Mouse (Mus musculus) kidney, postnatal 0 days (tissue): ENCODE measurements around the gene Atxn7l3. TPM values are rescaled to one million over a fixed set of nuclear protein-coding genes. Genes with fewer than 3 reads are reported as not detected.

Experiments
- ATAC-seq: fragments of 200-750 bp; cut with Nextera tagmentation; replicated peaks from 2 replicates; pipeline ENCODE4 v1.8.0; 2017; ENCODE audit warnings: low read depth, moderate number of reproducible peaks, moderate TSS enrichment, moderate library complexity; ENCODE audit not compliant: low FRiP score
- DNase-seq: peaks from one replicate; pipeline ENCODE4 v3.0.0-alpha.2; 2016; ENCODE audit warnings: low spot score
- H3K27ac ChIP-seq: fragments of 300-500 bp; sonication (generic); 2 replicates; pipeline ENCODE4 v1.5.1; 2014; ENCODE audit warnings: mild to moderate bottlenecking
- H3K27me3 ChIP-seq: fragments of 300-500 bp; sonication (generic); 2 replicates; pipeline ENCODE4 v1.6.1; 2014; ENCODE audit warnings: low read length, mixed read lengths; ENCODE audit not compliant: insufficient read depth
- H3K36me3 ChIP-seq: fragments of 300-500 bp; sonication (generic); 2 replicates; pipeline ENCODE4 v1.6.1; 2014; ENCODE audit warnings: low read length, mixed read lengths; ENCODE audit not compliant: insufficient read depth
- H3K4me1 ChIP-seq: fragments of 300-500 bp; sonication (generic); replicated peaks from 2 replicates; pipeline ENCODE4 v1.6.1; 2014; ENCODE audit warnings: antibody characterized with exemption, low read length, mixed read lengths; ENCODE audit not compliant: insufficient read depth
- H3K4me2 ChIP-seq: fragments of 300-500 bp; sonication (generic); 2 replicates; pipeline ENCODE4 v1.6.1; 2014; ENCODE audit warnings: mild to moderate bottlenecking, low read length, moderate library complexity, mixed read lengths
- H3K4me3 ChIP-seq: fragments of 300-500 bp; sonication (generic); replicated peaks from 2 replicates; pipeline ENCODE4 v1.5.1; 2014; ENCODE audit warnings: low read depth, low read length
- H3K9ac ChIP-seq: fragments of 300-500 bp; sonication (generic); 2 replicates; pipeline ENCODE4 v1.6.1; 2014; ENCODE audit warnings: low read depth, low read length
- H3K9me3 ChIP-seq: fragments of 300-500 bp; sonication (generic); replicated peaks from 2 replicates; pipeline ENCODE4 v1.6.1; 2016; ENCODE audit warnings: low read length, inconsistent platforms, mixed read lengths
- CTCF ChIP-seq: IDR thresholded peaks from 2 replicates; pipeline ENCODE4 v1.5.1; 2016; ENCODE audit warnings: antibody characterized with exemption, low read depth, mild to moderate bottlenecking, moderate library complexity
- WGBS: fragments of 180-500 bp; shearing (Covaris S2); extraction: QIAGEN DNeasy Blood & Tissue Kit; methylation state at CpG from one replicate; pipeline ENCODE4 v1.1.7; 2014; 5-methylcytosine and 5-hydroxymethylcytosine counted together
- polyA plus RNA-seq: library from polyadenylated mRNA; unstranded; fragments of >200 nt; fragmentation: Nextera tagmentation; extraction: Ambion mirVana; gene quantifications from 2 replicates; pipeline ENCODE4 v1.2.1, GENCODE M21; 2015

The Atxn7l3 gene
- polyA plus RNA-seq, 1 experiment from 2014 or later, result 9.7 TPM

DNA sequence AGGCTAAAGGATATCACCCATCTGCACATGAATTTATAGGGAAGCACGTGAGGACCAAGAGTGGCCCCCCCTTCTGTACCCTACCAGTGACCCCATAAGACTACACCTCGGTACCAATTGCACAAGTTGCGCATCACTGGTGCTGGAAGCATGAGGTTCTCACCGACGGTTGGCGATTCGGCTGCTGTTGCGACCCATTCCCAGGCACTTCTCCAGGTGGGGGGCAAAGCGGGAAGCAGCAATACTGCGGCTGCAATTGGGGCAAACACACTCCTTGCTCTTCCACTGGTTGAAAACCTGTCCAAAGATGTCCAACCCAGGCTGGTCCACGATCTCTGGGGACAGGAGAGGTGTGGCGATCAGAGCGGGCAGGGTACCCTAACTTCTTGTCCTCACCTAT, 2.5 kb downstream of the Atxn7l3 start:
- WGBS, result 92% methylated on average over 13 of the region's 13 CpGs
- no peak for DNase-seq
- ATAC-seq, result no peak
- H3K36me3 ChIP-seq, result peaks cover 34% of the 10 kb centered on the region
- H3K9ac ChIP-seq, result no peak overlapping the region
- H3K4me1 ChIP-seq, result peaks cover 11% of the 10 kb centered on the region; the same call in 1 of the 2 replicates
- H3K27me3 ChIP-seq, result no peaks in the 10 kb centered on the region
- H3K27ac ChIP-seq, result no peak overlapping the region
- H3K9me3 ChIP-seq, result no peaks in the 10 kb centered on the region
- no peak for TF ChIP-seq CTCF
- H3K4me2 ChIP-seq, result no peak overlapping the region
- H3K4me3 ChIP-seq, result no peak overlapping the region

DNA sequence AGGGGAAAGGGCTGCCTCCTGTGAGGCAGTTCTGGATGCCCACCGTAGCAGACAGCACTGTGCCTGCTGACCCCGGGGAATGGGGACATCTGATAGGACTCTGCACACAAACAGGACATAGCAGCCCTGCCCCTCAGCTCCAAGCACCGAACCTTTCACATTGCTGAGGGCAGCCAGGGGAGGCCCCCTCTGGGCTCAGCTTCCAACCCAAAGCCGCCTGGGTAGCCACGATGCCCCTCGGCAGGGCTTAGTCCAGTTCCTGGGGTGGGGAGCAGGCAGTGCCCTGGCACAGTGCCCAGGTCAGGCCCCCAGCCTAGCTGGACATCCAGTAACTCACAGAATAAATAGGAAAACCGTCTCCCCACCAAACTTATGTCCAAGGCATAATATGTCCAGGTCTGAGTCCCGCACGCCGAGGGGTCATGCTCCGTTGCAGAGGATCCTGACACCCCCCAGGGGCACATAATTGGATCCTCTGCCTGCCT, 5.3 kb downstream of the Atxn7l3 start:
- H3K4me2 ChIP-seq, result no peak overlapping the region
- H3K27ac ChIP-seq, result no peak overlapping the region
- H3K27me3 ChIP-seq, result no peaks in the 10 kb centered on the region
- no peak for TF ChIP-seq CTCF
- H3K9me3 ChIP-seq, result no peaks in the 10 kb centered on the region
- 77% methylated on average over 11 of the region's 11 CpGs for WGBS
- ATAC-seq (no peak), DNase-seq (no peak)
- peaks cover 13% of the 10 kb centered on the region for H3K4me1 ChIP-seq
- no peak overlapping the region for H3K9ac ChIP-seq
- no peak overlapping the region for H3K4me3 ChIP-seq
- H3K36me3 ChIP-seq, result peaks cover 42% of the 10 kb centered on the region

DNA sequence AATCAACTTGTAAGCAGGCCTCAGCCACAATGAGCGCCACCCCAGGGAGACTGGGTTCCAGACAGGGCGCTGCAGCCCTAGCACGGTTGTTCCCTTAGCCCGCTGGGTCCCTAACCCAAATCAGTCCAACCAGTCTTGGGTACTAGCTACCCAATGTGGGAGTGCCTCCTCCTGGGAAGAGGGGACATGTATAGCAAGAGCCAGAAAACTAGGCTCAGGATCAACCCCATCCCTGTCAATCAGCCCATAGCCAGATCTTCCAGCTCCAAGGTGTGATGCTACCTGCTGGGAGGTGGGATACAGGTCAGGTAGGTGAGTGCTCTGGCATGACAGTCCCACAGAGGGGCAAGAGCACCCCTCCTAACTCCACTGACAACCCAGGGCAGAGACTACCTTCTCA, 6.3 kb downstream of the Atxn7l3 start:
- Histone ChIP-seq H3K27me3 (no peaks in the 10 kb centered on the region), H3K36me3 (peaks cover 42% of the 10 kb centered on the region), H3K4me1 (peaks cover 14% of the 10 kb centered on the region), H3K9me3 (no peaks in the 10 kb centered on the region), H3K4me3 (no peak overlapping the region), H3K4me2 (no peak overlapping the region), H3K9ac (no peak overlapping the region), H3K27ac (no peak overlapping the region)
- ATAC-seq, result no peak
- no peak for DNase-seq
- WGBS, result 84% methylated on average over 4 of the region's 4 CpGs
- TF ChIP-seq CTCF, result no peak

DNA sequence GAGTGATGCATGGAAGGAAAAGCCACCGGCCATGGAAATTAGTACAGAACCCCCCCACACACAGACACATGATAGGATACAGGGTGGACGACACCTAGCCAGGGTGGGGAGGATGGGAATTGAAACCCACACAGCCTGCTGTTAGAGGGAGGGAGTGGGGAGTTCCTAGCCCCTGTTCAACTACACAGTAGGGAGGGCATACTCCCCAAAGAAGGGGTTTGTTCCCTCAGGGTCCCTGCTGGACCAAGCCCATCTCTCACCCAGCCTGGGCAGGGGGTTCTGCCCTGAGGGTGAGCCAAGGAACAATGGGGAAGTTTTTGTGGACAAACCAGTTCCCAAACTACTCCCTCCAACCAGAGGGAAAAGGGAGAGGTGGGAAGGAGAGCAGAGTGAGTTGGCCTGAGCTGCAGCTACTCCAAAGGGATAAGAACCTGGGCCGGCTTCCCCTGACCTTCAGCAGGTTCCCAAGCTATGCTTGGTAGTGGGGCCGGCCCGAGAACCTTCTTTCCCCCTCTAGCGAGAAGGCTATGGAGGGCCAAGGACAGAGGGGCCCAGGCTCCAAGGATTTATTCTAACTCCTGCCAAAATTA, 6.8 kb downstream of the Atxn7l3 start:
- H3K9me3 ChIP-seq, result no peaks in the 10 kb centered on the region
- H3K36me3 ChIP-seq, result peaks cover 42% of the 10 kb centered on the region
- no peaks in the 10 kb centered on the region for H3K27me3 ChIP-seq
- H3K4me1 ChIP-seq, result peaks cover 8% of the 10 kb centered on the region
- no peak for TF ChIP-seq CTCF
- no peak for DNase-seq
- H3K4me3 ChIP-seq, result no peak overlapping the region
- 53% methylated on average over 6 of the region's 6 CpGs for WGBS
- ATAC-seq, result no peak
- no peak overlapping the region for H3K9ac ChIP-seq
- H3K27ac ChIP-seq, result 0 out of 2 replicates have a peak overlapping the region, but pooled peaks have one; percentile 5
- no peak overlapping the region for H3K4me2 ChIP-seq

DNA sequence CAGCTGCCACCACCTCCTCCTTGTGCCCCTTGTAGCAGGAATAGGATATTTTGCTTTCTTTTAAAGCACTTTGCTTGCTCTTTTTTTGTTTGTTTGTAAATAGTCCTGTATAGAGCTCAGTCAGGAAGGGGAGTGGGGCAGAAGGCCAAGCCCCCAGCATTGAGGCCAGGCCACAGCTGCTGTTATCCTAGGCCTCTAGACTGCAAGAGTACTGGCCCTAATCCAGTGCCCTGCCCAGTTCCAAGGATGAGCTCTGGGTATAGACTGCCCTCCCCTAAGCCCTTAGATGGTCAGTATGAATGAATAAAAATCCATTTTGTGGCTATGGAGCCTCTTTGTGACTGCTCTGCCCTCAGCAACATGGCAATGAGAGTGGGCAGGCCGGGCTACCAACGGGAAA, 7.5 kb downstream of the Atxn7l3 start:
- no peak for TF ChIP-seq CTCF
- DNase-seq, result no peak
- 0 out of 2 replicates have a peak overlapping the region, but pooled peaks have one; percentile 5 for H3K27ac ChIP-seq

DNA sequence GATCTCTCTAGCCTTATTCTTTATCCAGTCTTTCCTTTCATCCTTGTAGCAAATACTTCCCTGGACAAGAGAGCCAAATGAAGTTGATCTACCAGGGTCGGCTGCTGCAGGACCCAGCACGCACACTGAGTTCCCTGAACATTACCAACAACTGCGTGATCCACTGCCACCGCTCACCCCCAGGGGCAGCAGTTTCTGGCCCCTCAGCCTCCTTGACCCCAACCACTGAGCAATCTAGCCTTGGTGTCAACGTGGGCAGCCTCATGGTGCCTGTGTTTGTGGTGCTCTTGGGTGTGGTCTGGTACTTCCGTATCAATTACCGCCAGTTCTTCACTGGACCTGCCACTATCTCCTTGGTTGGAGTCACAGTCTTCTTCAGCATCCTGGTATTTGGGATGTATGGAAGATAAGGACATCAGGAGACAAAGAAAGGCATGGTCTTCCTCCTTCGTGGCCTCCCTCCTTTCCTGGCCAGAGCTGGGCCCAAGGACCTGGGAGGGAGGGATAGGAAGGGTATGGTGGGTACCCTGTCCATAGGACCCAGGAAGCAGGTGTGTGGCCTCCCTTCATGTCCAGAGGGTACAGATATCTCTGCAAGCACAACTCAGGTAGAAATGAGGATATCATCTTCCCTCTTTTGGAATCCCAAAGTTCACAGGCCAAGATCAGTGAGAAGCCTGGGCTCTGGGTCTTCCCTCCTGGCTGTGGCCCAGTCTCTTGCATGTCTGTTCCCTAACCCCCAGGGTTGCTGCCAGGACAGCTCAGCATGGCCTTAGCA, 8.2 kb downstream of the Atxn7l3 start:
- Histone ChIP-seq H3K4me1 (peaks cover 8% of the 10 kb centered on the region), H3K9me3 (no peaks in the 10 kb centered on the region), H3K4me3 (no peak overlapping the region), H3K27me3 (no peaks in the 10 kb centered on the region), H3K4me2 (no peak overlapping the region), H3K9ac (no peak overlapping the region), H3K36me3 (peaks cover 34% of the 10 kb centered on the region), H3K27ac (no peak overlapping the region)
- WGBS, result 81% methylated on average over 8 of the region's 8 CpGs
- no peak for DNase-seq
- ATAC-seq, result no peak
- TF ChIP-seq CTCF, result no peak

More for the DNA sequence above, 7.5 kb downstream of the Atxn7l3 start:
- H3K4me1 ChIP-seq, result peaks cover 8% of the 10 kb centered on the region
- H3K36me3 ChIP-seq, result peaks cover 40% of the 10 kb centered on the region
- no peaks in the 10 kb centered on the region for H3K27me3 ChIP-seq
- no peaks in the 10 kb centered on the region for H3K9me3 ChIP-seq
- WGBS, result 75% methylated on average over 2 of the region's 2 CpGs
- H3K9ac ChIP-seq, result no peak overlapping the region
- no peak overlapping the region for H3K4me3 ChIP-seq
- ATAC-seq, result no peak
- H3K4me2 ChIP-seq, result no peak overlapping the region
